Mouse (Mus musculus) brain, adult 2 months (tissue): ENCODE measurements around the gene Cntnap2.

Experiments used
- DNase-seq: peaks from one replicate; pipeline ENCODE4 v3.0.0; 2011; ENCODE audit warnings: low read depth, low spot score

Cntnap2 gene

GRCm38 (mm10) chr6:47294433-47294832 lies 2235.3 kb downstream of the Cntnap2 start:
- peak; percentile 37 for DNase-seq

DNA sequence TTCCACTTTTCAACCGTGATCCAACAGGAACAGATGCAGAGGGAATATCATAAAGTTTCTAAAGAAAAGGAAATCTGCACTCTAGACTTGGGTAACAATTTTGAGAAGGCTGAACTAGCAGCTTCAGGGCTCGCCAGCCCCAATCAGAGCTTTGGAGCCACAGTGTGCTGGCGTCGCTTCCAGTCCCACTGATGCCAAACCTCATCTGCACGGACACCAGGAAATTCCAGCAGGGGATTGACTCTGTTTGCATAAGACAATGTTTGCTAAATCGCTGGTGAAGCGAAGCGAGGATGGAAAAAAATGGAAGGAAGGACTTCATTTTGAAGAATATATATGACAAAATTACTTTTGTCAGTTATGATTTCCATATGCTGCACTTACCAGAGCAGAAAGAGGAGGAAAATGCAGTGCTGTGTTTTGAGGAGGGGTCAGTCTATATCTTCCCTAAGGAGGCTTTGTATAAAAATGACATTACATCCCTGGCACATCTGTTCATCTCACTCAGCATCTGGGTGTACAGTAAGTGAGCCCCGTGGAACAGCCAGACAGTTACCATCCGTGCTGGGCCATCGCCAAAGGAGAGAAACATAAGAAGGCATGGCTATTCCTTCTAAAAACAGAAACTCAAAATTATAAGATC lies 2245.8 kb downstream of the Cntnap2 start:
- DNase-seq: no peak

GRCm38 (mm10) chr6:47306065-47306798 lies 2247.1 kb downstream of the Cntnap2 start:
- no peak for DNase-seq

DNA sequence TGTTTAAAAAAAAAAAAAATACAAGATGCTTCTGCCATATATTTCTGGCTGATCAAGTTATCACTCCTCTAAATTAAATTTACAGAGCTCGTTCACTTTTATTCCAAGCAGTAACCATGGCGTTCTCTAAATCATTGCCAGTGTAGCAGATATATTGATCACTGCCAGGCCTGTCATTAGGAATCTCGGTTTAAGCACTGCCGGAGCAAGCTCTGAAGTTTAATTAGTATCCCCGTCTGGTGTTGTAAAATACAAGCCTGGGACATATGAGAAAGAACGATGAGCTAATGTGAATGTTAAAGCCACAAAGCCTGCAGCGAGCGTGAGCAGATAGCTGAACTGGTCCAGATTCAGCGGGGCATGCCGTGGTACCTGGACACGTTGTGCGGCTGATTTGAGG lies 2247.8 kb downstream of the Cntnap2 start:
- no peak for DNase-seq

GRCm38 (mm10) chr6:47314507-47315334 lies 2255.6 kb downstream of the Cntnap2 start:
- peak; percentile 84 for DNase-seq

- no peak for DNase-seq
These were observed 2256.3 kb downstream of the Cntnap2 start for GRCm38 (mm10) chr6:47315454-47315853.

- DNase-seq: no peak
These were observed 2258.1 kb downstream of the Cntnap2 start for GRCm38 (mm10) chr6:47317253-47317652.

- DNase-seq: peak; percentile 84
These were observed 2259.5 kb downstream of the Cntnap2 start for GRCm38 (mm10) chr6:47318705-47319104.

DNA sequence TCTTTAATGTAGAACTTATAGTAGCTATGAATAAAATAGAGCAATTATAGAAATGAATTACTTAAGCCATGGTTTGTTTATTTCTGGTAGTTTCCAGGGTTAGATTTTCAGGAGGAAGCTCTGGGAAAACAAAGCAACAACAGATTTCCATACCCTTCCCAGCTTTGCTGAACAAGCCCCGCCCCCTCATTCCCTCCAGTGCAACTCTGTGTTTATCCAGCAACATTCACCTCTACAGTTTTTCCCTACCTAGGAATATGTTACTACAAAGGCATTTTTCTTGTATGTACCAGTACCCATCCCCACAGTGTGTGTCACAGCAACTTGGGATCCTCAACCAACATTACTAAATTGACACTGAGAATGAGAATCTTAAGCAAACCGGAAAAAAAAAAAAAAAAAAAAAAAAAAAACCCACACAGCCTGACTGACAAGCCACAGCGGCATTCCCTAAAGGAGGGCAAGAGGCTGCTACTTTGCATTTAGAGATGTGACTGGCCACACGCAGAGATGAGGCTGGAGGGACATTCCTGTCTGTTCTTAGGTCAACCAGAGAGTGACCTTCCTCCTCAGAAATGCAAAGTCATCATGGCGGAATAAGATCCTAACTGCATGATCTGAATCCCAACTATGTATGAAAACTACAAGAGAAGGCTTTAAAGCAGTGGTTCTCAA lies 2260.3 kb downstream of the Cntnap2 start:
- DNase-seq: no peak

- DNase-seq: no peak
These were observed 2264.1 kb downstream of the Cntnap2 start for GRCm38 (mm10) chr6:47323169-47323835.

DNA sequence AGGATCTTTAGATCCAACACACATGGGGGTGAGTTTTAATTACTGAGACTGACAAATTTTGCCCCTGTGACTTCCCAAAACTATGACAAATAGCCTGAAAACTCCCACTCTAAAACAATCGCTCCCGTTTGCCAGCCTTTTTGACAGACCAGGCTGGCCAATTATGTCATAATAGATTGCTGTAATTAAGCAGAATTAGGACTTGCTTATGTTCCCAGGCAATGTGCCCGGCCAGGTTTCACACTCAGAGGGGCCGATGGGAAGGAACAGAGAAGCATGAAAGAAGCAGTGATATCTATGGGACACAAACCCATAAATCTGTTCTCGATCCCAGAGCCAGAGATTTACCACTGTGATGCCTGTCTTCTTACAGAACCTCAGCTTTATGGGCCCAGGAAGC lies 2264.7 kb downstream of the Cntnap2 start:
- no peak for DNase-seq

GRCm38 (mm10) chr6:47328281-47328680 lies 2269.1 kb downstream of the Cntnap2 start:
- DNase-seq: no peak

DNA sequence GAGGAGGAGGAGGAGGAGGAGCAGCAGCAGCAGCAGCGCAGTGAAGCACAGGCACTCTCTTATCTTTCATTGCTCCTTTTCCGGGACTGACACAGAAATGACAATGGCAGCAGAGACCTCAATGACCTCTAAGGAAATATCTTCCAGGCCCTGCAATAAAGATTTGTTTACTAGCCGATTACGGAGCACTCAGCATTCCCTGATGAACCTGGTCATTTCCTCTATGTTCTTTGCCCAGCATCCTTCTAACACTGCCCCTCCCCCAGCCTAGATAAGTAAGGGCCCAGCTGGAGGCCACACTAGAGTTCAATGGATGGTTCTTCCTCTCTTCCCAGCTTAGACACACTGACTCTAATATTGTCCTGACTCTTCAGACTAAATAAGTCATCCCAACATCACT lies 2270.1 kb downstream of the Cntnap2 start:
- no peak for DNase-seq

DNA sequence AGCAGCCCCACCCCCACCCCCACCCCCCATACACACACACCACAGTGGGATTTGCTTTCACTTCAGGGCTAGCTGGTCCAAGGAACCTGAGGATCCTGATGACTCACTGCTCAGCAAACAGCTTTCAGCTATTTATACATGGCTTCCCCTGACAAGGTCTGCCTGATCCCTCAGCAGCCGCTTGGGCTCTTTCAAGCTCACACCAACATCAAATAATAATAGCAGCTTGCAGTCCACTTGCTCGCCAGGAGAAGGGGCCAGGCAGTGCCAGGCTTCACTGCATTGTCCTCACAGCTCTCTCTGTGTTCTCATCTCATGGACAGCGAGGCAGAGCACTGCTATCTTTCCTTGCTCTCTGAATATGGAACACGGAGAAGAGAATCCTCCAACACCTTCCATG lies 2273.9 kb downstream of the Cntnap2 start:
- DNase-seq: peak; percentile 80

- DNase-seq: no peak
These were observed 2275.2 kb downstream of the Cntnap2 start for GRCm38 (mm10) chr6:47334377-47334776.

GRCm38 (mm10) chr6:47337300-47337699 lies 2278.1 kb downstream of the Cntnap2 start:
- no peak for DNase-seq

- DNase-seq: no peak
These were observed 2279.0 kb downstream of the Cntnap2 start for GRCm38 (mm10) chr6:47338113-47338512.

- DNase-seq: no peak
These were observed 2281.8 kb downstream of the Cntnap2 start for GRCm38 (mm10) chr6:47340813-47341502.

GRCm38 (mm10) chr6:47341503-47341884 lies 2282.3 kb downstream of the Cntnap2 start:
- no peak for DNase-seq

DNA sequence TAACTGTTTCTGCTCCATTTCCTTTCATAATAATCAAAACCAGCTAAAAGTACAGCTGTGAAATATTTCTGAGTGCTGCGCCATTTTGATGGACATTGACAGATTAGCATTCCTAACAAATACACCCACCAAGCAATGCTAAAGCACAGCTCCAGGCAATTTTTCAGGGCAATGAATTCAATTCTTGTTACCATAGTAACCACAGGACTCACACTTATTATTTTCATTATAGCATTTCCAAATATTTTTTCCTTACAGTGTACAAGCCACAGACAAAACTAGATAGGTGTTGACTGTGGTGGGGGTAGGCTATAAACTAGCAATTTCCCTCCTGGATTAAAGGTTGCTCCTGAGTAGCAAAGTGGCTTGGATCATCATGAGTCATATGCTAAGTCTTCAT lies 2284.1 kb downstream of the Cntnap2 start:
- DNase-seq: peak; percentile 25

DNA sequence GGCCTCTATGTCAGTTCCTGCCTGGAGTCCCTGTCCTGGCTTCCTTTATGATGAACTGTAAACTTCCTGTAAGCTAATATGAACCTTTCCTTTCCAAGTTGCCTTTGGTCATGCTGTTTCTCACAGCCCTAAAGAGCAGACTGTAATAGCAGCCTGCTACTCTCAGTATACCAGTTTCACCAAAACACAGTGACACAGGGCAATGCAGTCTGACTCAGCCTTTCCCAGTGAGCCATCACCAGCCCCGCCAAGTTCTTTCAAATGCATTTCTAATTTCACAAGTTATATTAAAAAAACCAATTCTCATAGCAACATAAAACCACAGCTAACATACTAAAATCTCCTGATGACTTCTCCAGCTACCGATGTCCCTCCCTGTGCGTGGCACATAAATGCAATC lies 2285.5 kb downstream of the Cntnap2 start:
- peak; percentile 43 for DNase-seq
